Mouse (Mus musculus): ENCODE measurements at regions not wholly inside any gene's neighbourhood (a gene's known extent, or its start where the extent isn't known, plus 50 kb on each side); places are given as distances from the start of the nearest gene placed in this dataset.

GRCm38 (mm10) chr7:82921722-82922121 is 54.6 kb downstream of the Mex3b start:
- ATAC-seq (replicated peaks in 1 of 2; ENCODE audit: insufficient read depth in 1 of 2, low FRiP score in 2 of 2, low TSS enrichment in 1 of 2, low read depth in 1 of 2, poor library complexity in 2 of 2, severe bottlenecking in 2 of 2): no peak

GRCm38 (mm10) chr7:82923220-82924071 is 56.3 kb downstream of the Mex3b start:
- no peak for ATAC-seq (replicated peaks in 1 of 2; ENCODE audit: insufficient read depth in 1 of 2, low FRiP score in 2 of 2, low TSS enrichment in 1 of 2, low read depth in 1 of 2, poor library complexity in 2 of 2, severe bottlenecking in 2 of 2)

- ATAC-seq (replicated peaks in 1 of 2; ENCODE audit: insufficient read depth in 1 of 2, low FRiP score in 2 of 2, low TSS enrichment in 1 of 2, low read depth in 1 of 2, poor library complexity in 2 of 2, severe bottlenecking in 2 of 2): no peak
Measured at GRCm38 (mm10) chr7:82924092-82924491, 57.0 kb downstream of the Mex3b start.

GRCm38 (mm10) chr7:82938311-82938710 is 71.2 kb downstream of the Mex3b start:
- no peak for ATAC-seq (replicated peaks in 1 of 2; ENCODE audit: insufficient read depth in 1 of 2, low FRiP score in 2 of 2, low TSS enrichment in 1 of 2, low read depth in 1 of 2, poor library complexity in 2 of 2, severe bottlenecking in 2 of 2)

- no peak for ATAC-seq (replicated peaks in 1 of 2; ENCODE audit: insufficient read depth in 1 of 2, low FRiP score in 2 of 2, low TSS enrichment in 1 of 2, low read depth in 1 of 2, poor library complexity in 2 of 2, severe bottlenecking in 2 of 2)
Measured at GRCm38 (mm10) chr7:82939536-82939935, 72.4 kb downstream of the Mex3b start.

GRCm38 (mm10) chr7:82943376-82943775 is 76.2 kb downstream of the Mex3b start:
- no peak for ATAC-seq (replicated peaks in 1 of 2; ENCODE audit: insufficient read depth in 1 of 2, low FRiP score in 2 of 2, low TSS enrichment in 1 of 2, low read depth in 1 of 2, poor library complexity in 2 of 2, severe bottlenecking in 2 of 2)

- no peak for ATAC-seq (replicated peaks in 1 of 2; ENCODE audit: insufficient read depth in 1 of 2, low FRiP score in 2 of 2, low TSS enrichment in 1 of 2, low read depth in 1 of 2, poor library complexity in 2 of 2, severe bottlenecking in 2 of 2)
Measured at GRCm38 (mm10) chr7:82943797-82944196, 76.7 kb downstream of the Mex3b start.

GRCm38 (mm10) chr7:82949372-82949771 is 82.2 kb downstream of the Mex3b start:
- ATAC-seq (replicated peaks in 1 of 2; ENCODE audit: insufficient read depth in 1 of 2, low FRiP score in 2 of 2, low TSS enrichment in 1 of 2, low read depth in 1 of 2, poor library complexity in 2 of 2, severe bottlenecking in 2 of 2): no peak

GRCm38 (mm10) chr7:82957208-82957977 is 90.3 kb downstream of the Mex3b start:
- no peak for ATAC-seq (replicated peaks in 1 of 2; ENCODE audit: insufficient read depth in 1 of 2, low FRiP score in 2 of 2, low TSS enrichment in 1 of 2, low read depth in 1 of 2, poor library complexity in 2 of 2, severe bottlenecking in 2 of 2)

GRCm38 (mm10) chr7:82970599-82970998 is 103.5 kb downstream of the Mex3b start:
- no peak for ATAC-seq (replicated peaks in 1 of 2; ENCODE audit: insufficient read depth in 1 of 2, low FRiP score in 2 of 2, low TSS enrichment in 1 of 2, low read depth in 1 of 2, poor library complexity in 2 of 2, severe bottlenecking in 2 of 2)

- peak; percentile 32 to 80; a peak in 1 of 4 replicates for ATAC-seq (replicated peaks in 1 of 2; ENCODE audit: insufficient read depth in 1 of 2, low FRiP score in 2 of 2, low TSS enrichment in 1 of 2, low read depth in 1 of 2, poor library complexity in 2 of 2, severe bottlenecking in 2 of 2)
Measured at GRCm38 (mm10) chr7:82971244-82971643, 104.1 kb downstream of the Mex3b start.

- no peak for ATAC-seq (replicated peaks in 1 of 2; ENCODE audit: insufficient read depth in 1 of 2, low FRiP score in 2 of 2, low TSS enrichment in 1 of 2, low read depth in 1 of 2, poor library complexity in 2 of 2, severe bottlenecking in 2 of 2)
Measured at GRCm38 (mm10) chr7:82972214-82973006, 105.3 kb downstream of the Mex3b start.

GRCm38 (mm10) chr7:82990708-82991107 is 123.6 kb downstream of the Mex3b start:
- no peak for ATAC-seq (replicated peaks in 1 of 2; ENCODE audit: insufficient read depth in 1 of 2, low FRiP score in 2 of 2, low TSS enrichment in 1 of 2, low read depth in 1 of 2, poor library complexity in 2 of 2, severe bottlenecking in 2 of 2)

- no peak for ATAC-seq (replicated peaks in 1 of 2; ENCODE audit: insufficient read depth in 1 of 2, low FRiP score in 2 of 2, low TSS enrichment in 1 of 2, low read depth in 1 of 2, poor library complexity in 2 of 2, severe bottlenecking in 2 of 2)
Measured at GRCm38 (mm10) chr7:82993136-82993535, 126.0 kb downstream of the Mex3b start.

GRCm38 (mm10) chr7:82998848-82999247 is 131.7 kb downstream of the Mex3b start:
- no peak for ATAC-seq (replicated peaks in 1 of 2; ENCODE audit: insufficient read depth in 1 of 2, low FRiP score in 2 of 2, low TSS enrichment in 1 of 2, low read depth in 1 of 2, poor library complexity in 2 of 2, severe bottlenecking in 2 of 2)

- ATAC-seq (replicated peaks in 1 of 2; ENCODE audit: insufficient read depth in 1 of 2, low FRiP score in 2 of 2, low TSS enrichment in 1 of 2, low read depth in 1 of 2, poor library complexity in 2 of 2, severe bottlenecking in 2 of 2): no peak
Measured at GRCm38 (mm10) chr7:83007540-83007939, 140.4 kb downstream of the Mex3b start.

GRCm38 (mm10) chr7:83012145-83012544 is 145.0 kb downstream of the Mex3b start:
- ATAC-seq (replicated peaks in 1 of 2; ENCODE audit: insufficient read depth in 1 of 2, low FRiP score in 2 of 2, low TSS enrichment in 1 of 2, low read depth in 1 of 2, poor library complexity in 2 of 2, severe bottlenecking in 2 of 2): no peak
